Mouse (Mus musculus): ENCODE measurements around the gene Ttbk1. TPM values are rescaled to one million over a fixed set of nuclear protein-coding genes. Genes with fewer than 3 reads are reported as not detected.

The Ttbk1 gene
- 0.15 and 0.23 TPM in 2 replicates for polyA plus RNA-seq (2015; fragmentation: Nextera tagmentation; extraction: Ambion mirVana)

- peak within 1 kb of the TSS; percentile 48 for H3K4me3 ChIP-seq (ENCODE audit: low read length)
- 0% methylated on average over 10 of the region's 49 CpGs for WGBS
- no peak within 1 kb of the TSS for H3K27ac ChIP-seq (ENCODE audit: low read length)
- no peak for ATAC-seq (ENCODE audit: low FRiP score, low TSS enrichment)
- peak within 1 kb of the TSS; percentile 71 for H3K4me2 ChIP-seq (replicated peaks; ENCODE audit: low read depth, low read length)
- H3K9ac ChIP-seq (replicated peaks; ENCODE audit: low read length), result peak within 1 kb of the TSS; percentile 25; the same call in 1 of the 2 replicates
- no peaks in the 10 kb centered on the region for H3K36me3 ChIP-seq (ENCODE audit: insufficient read depth, low read length)
- H3K27me3 ChIP-seq (ENCODE audit: insufficient read depth, low read length), result peaks cover 59% of the 10 kb centered on the region
- peaks cover 14% of the 10 kb centered on the region for H3K4me1 ChIP-seq (ENCODE audit: insufficient read depth, low read length)
- no peaks in the 10 kb centered on the region for H3K9me3 ChIP-seq (ENCODE audit: low read length)
Observed at GRCm38 (mm10) chr17:46487431-46487830, at the start of gene Ttbk1. Gene Ttbk1, minus strand, starts transcription at chr17:46487675.

- H3K4me1 ChIP-seq (ENCODE audit: insufficient read depth, low read length), result no peaks in the 10 kb centered on the region
- no peak overlapping the region for H3K4me2 ChIP-seq (replicated peaks; ENCODE audit: low read depth, low read length)
- no peak overlapping the region for H3K9ac ChIP-seq (replicated peaks; ENCODE audit: low read length)
- H3K27ac ChIP-seq (ENCODE audit: low read length), result no peak overlapping the region
- peak; percentile 69 for ATAC-seq (ENCODE audit: low FRiP score, low TSS enrichment)
- H3K27me3 ChIP-seq (ENCODE audit: insufficient read depth, low read length), result no peaks in the 10 kb centered on the region
- no peaks in the 10 kb centered on the region for H3K9me3 ChIP-seq (ENCODE audit: low read length)
- H3K4me3 ChIP-seq (ENCODE audit: low read length), result no peak overlapping the region
- 41% methylated on average over 12 of the region's 12 CpGs for WGBS
- H3K36me3 ChIP-seq (ENCODE audit: insufficient read depth, low read length), result 0 out of 2 replicates have a peak, but pooled peaks cover 2% of the 10 kb centered on the region
Observed at GRCm38 (mm10) chr17:46525579-46526307, 38.3 kb upstream of the Ttbk1 start.

- Histone ChIP-seq H3K4me3 (ENCODE audit: low read length) (no peak overlapping the region), H3K36me3 (ENCODE audit: insufficient read depth, low read length) (0 out of 2 replicates have a peak, but pooled peaks cover 2% of the 10 kb centered on the region), H3K9ac (replicated peaks; ENCODE audit: low read length) (no peak overlapping the region), H3K27me3 (ENCODE audit: insufficient read depth, low read length) (no peaks in the 10 kb centered on the region), H3K4me1 (ENCODE audit: insufficient read depth, low read length) (no peaks in the 10 kb centered on the region), H3K9me3 (ENCODE audit: low read length) (no peaks in the 10 kb centered on the region), H3K27ac (ENCODE audit: low read length) (no peak overlapping the region), H3K4me2 (replicated peaks; ENCODE audit: low read depth, low read length) (no peak overlapping the region)
- no peak for ATAC-seq (ENCODE audit: low FRiP score, low TSS enrichment)
- WGBS, result 79% methylated on average over 10 of the region's 10 CpGs
Observed at GRCm38 (mm10) chr17:46525065-46525464, 37.6 kb upstream of the Ttbk1 start.

GRCm38 (mm10) chr17:46521963-46522668 lies 34.6 kb upstream of the Ttbk1 start:
- no peaks in the 10 kb centered on the region for H3K4me1 ChIP-seq (ENCODE audit: insufficient read depth, low read length)
- no peak for ATAC-seq (ENCODE audit: low FRiP score, low TSS enrichment)
- H3K4me3 ChIP-seq (ENCODE audit: low read length), result no peak overlapping the region
- no peak overlapping the region for H3K27ac ChIP-seq (ENCODE audit: low read length)
- H3K9ac ChIP-seq (replicated peaks; ENCODE audit: low read length), result no peak overlapping the region
- H3K4me2 ChIP-seq (replicated peaks; ENCODE audit: low read depth, low read length), result no peak overlapping the region
- no peaks in the 10 kb centered on the region for H3K9me3 ChIP-seq (ENCODE audit: low read length)
- WGBS, result 43% methylated on average over 24 of the region's 24 CpGs
- H3K27me3 ChIP-seq (ENCODE audit: insufficient read depth, low read length), result no peaks in the 10 kb centered on the region
- H3K36me3 ChIP-seq (ENCODE audit: insufficient read depth, low read length), result no peaks in the 10 kb centered on the region

GRCm38 (mm10) chr17:46521174-46521573 lies 33.7 kb upstream of the Ttbk1 start:
- no peak for ATAC-seq (ENCODE audit: low FRiP score, low TSS enrichment)
- H3K27me3 ChIP-seq (ENCODE audit: insufficient read depth, low read length), result no peaks in the 10 kb centered on the region
- H3K9ac ChIP-seq (replicated peaks; ENCODE audit: low read length), result no peak overlapping the region
- no peak overlapping the region for H3K27ac ChIP-seq (ENCODE audit: low read length)
- 0 out of 2 replicates have a peak overlapping the region, but pooled peaks have one; percentile 31 for H3K4me2 ChIP-seq (replicated peaks; ENCODE audit: low read depth, low read length)
- no peaks in the 10 kb centered on the region for H3K9me3 ChIP-seq (ENCODE audit: low read length)
- 81% methylated on average over 9 of the region's 9 CpGs for WGBS
- no peaks in the 10 kb centered on the region for H3K4me1 ChIP-seq (ENCODE audit: insufficient read depth, low read length)
- H3K4me3 ChIP-seq (ENCODE audit: low read length), result no peak overlapping the region
- no peaks in the 10 kb centered on the region for H3K36me3 ChIP-seq (ENCODE audit: insufficient read depth, low read length)

GRCm38 (mm10) chr17:46520385-46520979 lies 33.0 kb upstream of the Ttbk1 start:
- Histone ChIP-seq H3K9ac (replicated peaks; ENCODE audit: low read length) (no peak overlapping the region; the same call in 1 of the 2 replicates), H3K4me2 (replicated peaks; ENCODE audit: low read depth, low read length) (peak overlapping the region; percentile 31; the same call in 1 of the 2 replicates), H3K9me3 (ENCODE audit: low read length) (no peaks in the 10 kb centered on the region), H3K4me1 (ENCODE audit: insufficient read depth, low read length) (no peaks in the 10 kb centered on the region), H3K27me3 (ENCODE audit: insufficient read depth, low read length) (no peaks in the 10 kb centered on the region), H3K4me3 (ENCODE audit: low read length) (peak overlapping the region; percentile 9; the same call in 1 of the 2 replicates), H3K27ac (ENCODE audit: low read length) (no peak overlapping the region), H3K36me3 (ENCODE audit: insufficient read depth, low read length) (no peaks in the 10 kb centered on the region)
- no peak for ATAC-seq (ENCODE audit: low FRiP score, low TSS enrichment)
- WGBS, result 39% methylated on average over 25 of the region's 25 CpGs

- H3K4me1 ChIP-seq (ENCODE audit: insufficient read depth, low read length), result no peaks in the 10 kb centered on the region
- no peak overlapping the region for H3K9ac ChIP-seq (replicated peaks; ENCODE audit: low read length)
- no peaks in the 10 kb centered on the region for H3K27me3 ChIP-seq (ENCODE audit: insufficient read depth, low read length)
- H3K36me3 ChIP-seq (ENCODE audit: insufficient read depth, low read length), result no peaks in the 10 kb centered on the region
- ATAC-seq (ENCODE audit: low FRiP score, low TSS enrichment), result no peak
- H3K4me2 ChIP-seq (replicated peaks; ENCODE audit: low read depth, low read length), result peak overlapping the region; percentile 31; the same call in 1 of the 2 replicates
- H3K9me3 ChIP-seq (ENCODE audit: low read length), result no peaks in the 10 kb centered on the region
- H3K4me3 ChIP-seq (ENCODE audit: low read length), result no peak overlapping the region
- H3K27ac ChIP-seq (ENCODE audit: low read length), result no peak overlapping the region
- 51% methylated on average over 10 of the region's 10 CpGs for WGBS
Observed at GRCm38 (mm10) chr17:46519971-46520370, 32.5 kb upstream of the Ttbk1 start.

GRCm38 (mm10) chr17:46513329-46513728 lies 25.9 kb upstream of the Ttbk1 start:
- no peaks in the 10 kb centered on the region for H3K4me1 ChIP-seq (ENCODE audit: insufficient read depth, low read length)
- H3K9ac ChIP-seq (replicated peaks; ENCODE audit: low read length), result no peak overlapping the region
- H3K4me3 ChIP-seq (ENCODE audit: low read length), result no peak overlapping the region
- no peaks in the 10 kb centered on the region for H3K9me3 ChIP-seq (ENCODE audit: low read length)
- no peak overlapping the region for H3K4me2 ChIP-seq (replicated peaks; ENCODE audit: low read depth, low read length)
- no peak overlapping the region for H3K27ac ChIP-seq (ENCODE audit: low read length)
- no peaks in the 10 kb centered on the region for H3K27me3 ChIP-seq (ENCODE audit: insufficient read depth, low read length)
- 61% methylated on average over 2 of the region's 2 CpGs for WGBS
- ATAC-seq (ENCODE audit: low FRiP score, low TSS enrichment), result no peak
- H3K36me3 ChIP-seq (ENCODE audit: insufficient read depth, low read length), result no peaks in the 10 kb centered on the region

- H3K4me2 ChIP-seq (replicated peaks; ENCODE audit: low read depth, low read length), result no peak overlapping the region
- WGBS, result 51% methylated on average over 11 of the region's 11 CpGs
- H3K9me3 ChIP-seq (ENCODE audit: low read length), result no peaks in the 10 kb centered on the region
- H3K4me1 ChIP-seq (ENCODE audit: insufficient read depth, low read length), result no peaks in the 10 kb centered on the region
- no peak overlapping the region for H3K27ac ChIP-seq (ENCODE audit: low read length)
- H3K9ac ChIP-seq (replicated peaks; ENCODE audit: low read length), result no peak overlapping the region
- no peaks in the 10 kb centered on the region for H3K27me3 ChIP-seq (ENCODE audit: insufficient read depth, low read length)
- peak; percentile 73 for ATAC-seq (ENCODE audit: low FRiP score, low TSS enrichment)
- no peak overlapping the region for H3K4me3 ChIP-seq (ENCODE audit: low read length)
- no peaks in the 10 kb centered on the region for H3K36me3 ChIP-seq (ENCODE audit: insufficient read depth, low read length)
Observed at GRCm38 (mm10) chr17:46511059-46511710, 23.7 kb upstream of the Ttbk1 start.
